Mouse (Mus musculus): ENCODE data around the gene Zfp526. TPM values are rescaled to one million over a fixed set of nuclear protein-coding genes. Genes with fewer than 3 reads are reported as not detected.

Gene Zfp526
- polyA plus RNA-seq, 2 experiments = 4.2 to 11.1 TPM

DNA sequence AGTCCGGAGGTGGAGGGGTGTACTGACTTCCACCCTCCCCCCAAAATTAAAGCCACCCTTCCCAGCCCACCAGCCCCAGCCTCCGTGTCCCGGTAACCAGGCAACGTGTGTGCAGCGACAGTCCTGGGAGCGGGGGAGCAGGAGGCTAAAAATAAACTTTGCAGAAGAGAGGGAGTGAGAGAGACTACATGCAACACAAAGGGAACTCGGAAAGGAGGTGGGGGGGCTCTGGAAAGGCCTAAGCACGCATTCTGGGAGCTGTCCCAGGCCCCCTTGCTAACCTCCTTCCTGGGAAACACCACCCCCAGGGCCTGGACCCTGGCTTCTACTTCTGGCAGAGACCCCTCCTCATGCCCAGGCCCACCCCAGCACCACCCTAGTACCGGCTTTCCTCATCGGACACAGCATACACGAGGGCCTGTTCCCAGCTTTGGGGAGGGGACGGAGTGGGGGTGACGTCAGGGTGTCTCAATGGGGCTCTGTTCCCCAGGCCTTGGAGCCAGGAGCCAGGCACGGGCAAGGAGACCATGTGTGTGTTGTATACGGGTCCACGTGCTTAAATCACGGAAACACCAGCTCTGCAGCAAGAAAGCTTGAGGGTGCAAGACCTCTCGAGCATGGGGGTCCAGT lies 26.9 kb downstream of the Zfp526 start:
- Histone ChIP-seq H3K9ac (ENCODE audit: low read depth, low read length, severe bottlenecking) (peak overlapping the region; percentile 91), H3K27me3 (ENCODE audit: control insufficient read depth, insufficient read depth, low read length) (no peaks in the 10 kb centered on the region), H3K36me3 (ENCODE audit: control insufficient read depth, insufficient read depth, low read length) (peaks cover 34% of the 10 kb centered on the region), H3K4me3 (replicated peaks; ENCODE audit: low read length) (peak overlapping the region; percentile 99), H3K4me1 (ENCODE audit: control insufficient read depth, insufficient read depth, low read length) (peaks cover 53% of the 10 kb centered on the region), H3K4me2 (replicated peaks; ENCODE audit: low read depth, low read length, severe bottlenecking) (peak overlapping the region; percentile 95), H3K9me3 (ENCODE audit: control insufficient read depth, low read length) (no peaks in the 10 kb centered on the region), H3K27ac (replicated peaks; ENCODE audit: low read depth, low read length) (peak overlapping the region; percentile 97)
- DNase-seq (ENCODE audit: low spot score) = peak; percentile 32
- WGBS = under 1% methylated on average over 18 of the region's 18 CpGs
- ATAC-seq (ENCODE audit: low FRiP score, low read depth) = no peak
- TF ChIP-seq POLR2A (IDR thresholded peaks at IDR 0.05; ENCODE audit: borderline replicate concordance, extremely low read depth, insufficient read depth, insufficient read length) = no peak

GRCm38 (mm10) chr7:25248846-25249313 lies 27.7 kb downstream of the Zfp526 start:
- Histone ChIP-seq H3K27me3 (ENCODE audit: control insufficient read depth, insufficient read depth, low read length) (no peaks in the 10 kb centered on the region), H3K4me1 (ENCODE audit: control insufficient read depth, insufficient read depth, low read length) (peaks cover 53% of the 10 kb centered on the region), H3K4me2 (replicated peaks; ENCODE audit: low read depth, low read length, severe bottlenecking) (peak overlapping the region; percentile 95), H3K9ac (ENCODE audit: low read depth, low read length, severe bottlenecking) (peak overlapping the region; percentile 91), H3K4me3 (replicated peaks; ENCODE audit: low read length) (peak overlapping the region; percentile 99), H3K9me3 (ENCODE audit: control insufficient read depth, low read length) (no peaks in the 10 kb centered on the region), H3K36me3 (ENCODE audit: control insufficient read depth, insufficient read depth, low read length) (peaks cover 26% of the 10 kb centered on the region), H3K27ac (replicated peaks; ENCODE audit: low read depth, low read length) (peak overlapping the region; percentile 97)
- under 1% methylated on average over 22 of the region's 25 CpGs for WGBS
- DNase-seq (ENCODE audit: low spot score) = no peak
- TF ChIP-seq POLR2A (IDR thresholded peaks at IDR 0.05; ENCODE audit: borderline replicate concordance, extremely low read depth, insufficient read depth, insufficient read length) = no peak
- no peak for ATAC-seq (ENCODE audit: low FRiP score, low read depth)

DNA sequence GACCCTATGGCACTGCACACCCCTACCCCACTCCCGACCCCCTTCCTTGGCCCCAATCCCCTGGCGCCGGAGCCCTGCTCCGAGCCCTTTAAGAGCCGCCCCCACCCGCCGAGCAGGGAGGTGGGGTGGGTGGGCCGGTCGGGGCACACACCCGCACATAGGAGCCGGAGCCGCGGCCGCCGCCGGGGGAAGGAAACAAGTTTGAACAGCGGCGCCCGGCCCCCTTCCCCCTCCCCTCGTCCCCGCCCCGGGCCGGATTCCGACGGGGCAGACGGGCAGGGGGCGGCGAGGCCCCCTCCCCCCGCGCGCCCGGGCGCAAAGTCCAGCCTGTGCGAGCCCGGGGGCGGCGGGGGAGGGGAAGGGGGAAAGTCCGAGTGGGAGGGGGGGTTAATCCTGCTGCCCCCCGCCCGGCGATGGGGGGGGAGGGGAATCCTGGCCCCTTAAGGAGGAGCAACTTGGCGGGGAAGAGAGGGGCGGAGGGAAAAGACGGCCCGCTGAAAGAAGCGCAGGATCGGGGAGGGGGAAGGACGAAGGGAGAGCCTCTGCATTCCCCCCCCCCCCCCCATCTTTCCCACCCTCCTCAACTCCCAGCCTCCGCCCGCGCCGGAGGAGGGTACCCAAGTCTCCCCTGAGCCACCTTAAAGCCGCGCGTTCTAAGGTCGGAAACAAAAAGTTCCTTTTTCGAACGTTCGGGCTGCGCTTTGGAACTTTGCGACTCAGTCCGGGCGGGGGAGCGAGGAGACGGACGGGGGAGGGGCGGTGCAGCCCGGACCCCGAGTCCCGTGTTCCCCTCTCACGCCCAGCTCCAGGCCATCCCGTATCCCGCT lies 28.3 kb downstream of the Zfp526 start:
- TF ChIP-seq POLR2A (IDR thresholded peaks at IDR 0.05; ENCODE audit: borderline replicate concordance, extremely low read depth, insufficient read depth, insufficient read length) = no peak
- H3K9me3 ChIP-seq (ENCODE audit: control insufficient read depth, low read length) = no peaks in the 10 kb centered on the region
- peak overlapping the region; percentile 95 for H3K4me2 ChIP-seq (replicated peaks; ENCODE audit: low read depth, low read length, severe bottlenecking)
- H3K4me1 ChIP-seq (ENCODE audit: control insufficient read depth, insufficient read depth, low read length) = peaks cover 49% of the 10 kb centered on the region
- WGBS = under 1% methylated on average over 34 of the region's 73 CpGs
- H3K36me3 ChIP-seq (ENCODE audit: control insufficient read depth, insufficient read depth, low read length) = peaks cover 20% of the 10 kb centered on the region
- H3K27me3 ChIP-seq (ENCODE audit: control insufficient read depth, insufficient read depth, low read length) = no peaks in the 10 kb centered on the region
- ATAC-seq (ENCODE audit: low FRiP score, low read depth) (peak; percentile 67), DNase-seq (ENCODE audit: low spot score) (peak; percentile 85)
- peak overlapping the region; percentile 97 for H3K27ac ChIP-seq (replicated peaks; ENCODE audit: low read depth, low read length)
- H3K4me3 ChIP-seq (replicated peaks; ENCODE audit: low read length) = peak overlapping the region; percentile 99
- H3K9ac ChIP-seq (ENCODE audit: low read depth, low read length, severe bottlenecking) = peak overlapping the region; percentile 91

DNA sequence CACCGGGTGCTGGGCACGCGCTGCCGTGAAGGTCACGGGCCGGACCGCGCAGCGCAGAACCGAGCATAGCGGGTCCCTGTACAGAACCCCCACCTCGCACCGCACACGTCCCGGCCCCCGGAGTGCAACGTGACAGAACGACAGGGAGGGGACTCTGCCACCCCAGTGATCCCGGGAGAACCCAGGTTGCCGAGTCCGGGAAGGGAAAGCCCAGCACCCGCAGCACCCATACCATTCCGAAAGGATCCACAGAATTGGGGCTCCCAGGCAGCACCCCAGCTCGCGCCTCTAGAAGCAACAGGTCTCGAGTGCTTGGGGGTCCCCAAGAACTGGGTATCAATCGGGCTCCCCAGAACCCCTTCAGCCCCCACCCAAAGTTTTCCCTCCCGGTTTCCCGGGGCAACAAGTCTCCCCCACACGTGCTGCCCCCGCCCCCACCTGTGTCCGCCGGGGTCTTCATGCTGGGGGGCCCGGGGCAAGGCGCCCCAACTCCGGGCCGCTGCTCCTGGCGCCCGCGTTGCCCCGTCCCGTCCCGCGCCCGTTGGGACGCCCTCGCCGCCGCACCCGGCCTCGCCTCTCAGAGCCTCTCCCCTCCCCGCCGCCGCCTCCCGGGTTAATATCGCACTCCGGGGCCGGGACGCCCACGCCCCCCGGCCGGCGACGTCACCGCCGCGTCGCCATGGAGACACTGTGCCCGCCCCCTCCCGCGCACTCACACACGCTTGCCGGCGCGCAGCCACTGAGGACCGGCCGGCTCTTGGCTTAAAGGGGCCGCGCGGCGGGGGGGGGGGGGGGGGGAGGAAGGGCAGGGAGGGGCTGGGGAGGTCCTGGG lies 29.1 kb downstream of the Zfp526 start, which contains the start of gene Erf:
Gene Erf, minus strand, starts transcription at position 621 of the 832 bp plus-strand sequence.
- H3K4me1 ChIP-seq (ENCODE audit: control insufficient read depth, insufficient read depth, low read length) = peaks cover 42% of the 10 kb centered on the region
- no peaks in the 10 kb centered on the region for H3K27me3 ChIP-seq (ENCODE audit: control insufficient read depth, insufficient read depth, low read length)
- H3K36me3 ChIP-seq (ENCODE audit: control insufficient read depth, insufficient read depth, low read length) = peaks cover 11% of the 10 kb centered on the region
- H3K4me3 ChIP-seq (replicated peaks; ENCODE audit: low read length) = peak within 1 kb of the TSS; percentile 99
- 4% methylated on average over 53 of the region's 81 CpGs for WGBS
- ATAC-seq (ENCODE audit: low FRiP score, low read depth) (peak; percentile 85), DNase-seq (ENCODE audit: low spot score) (peak; percentile 89)
- H3K27ac ChIP-seq (replicated peaks; ENCODE audit: low read depth, low read length) = peak within 1 kb of the TSS; percentile 97
- no peaks in the 10 kb centered on the region for H3K9me3 ChIP-seq (ENCODE audit: control insufficient read depth, low read length)
- peak within 1 kb of the TSS; percentile 91 for H3K9ac ChIP-seq (ENCODE audit: low read depth, low read length, severe bottlenecking)
- H3K4me2 ChIP-seq (replicated peaks; ENCODE audit: low read depth, low read length, severe bottlenecking) = peak within 1 kb of the TSS; percentile 95
- no peak for TF ChIP-seq POLR2A (IDR thresholded peaks at IDR 0.05; ENCODE audit: borderline replicate concordance, extremely low read depth, insufficient read depth, insufficient read length)
